Mouse (Mus musculus) olfactory bulb, adult 2 months (tissue): ENCODE results near the gene Banf2.

Source experiments
- CTCF ChIP-seq: fragments of 200-500 bp; IDR thresholded peaks from 2 replicates; pipeline ENCODE4 v1.5.1; 2012; ENCODE audit warnings: low read depth, mild to moderate bottlenecking, low read length, moderate library complexity; ENCODE audit not compliant: insufficient read depth
- POLR2A ChIP-seq: fragments of 200-500 bp; IDR thresholded peaks from 2 replicates; pipeline ENCODE4 v1.6.1; 2012; ENCODE audit warnings: mild to moderate bottlenecking, low read depth, low read length, moderate library complexity; ENCODE audit not compliant: insufficient read depth

DNA sequence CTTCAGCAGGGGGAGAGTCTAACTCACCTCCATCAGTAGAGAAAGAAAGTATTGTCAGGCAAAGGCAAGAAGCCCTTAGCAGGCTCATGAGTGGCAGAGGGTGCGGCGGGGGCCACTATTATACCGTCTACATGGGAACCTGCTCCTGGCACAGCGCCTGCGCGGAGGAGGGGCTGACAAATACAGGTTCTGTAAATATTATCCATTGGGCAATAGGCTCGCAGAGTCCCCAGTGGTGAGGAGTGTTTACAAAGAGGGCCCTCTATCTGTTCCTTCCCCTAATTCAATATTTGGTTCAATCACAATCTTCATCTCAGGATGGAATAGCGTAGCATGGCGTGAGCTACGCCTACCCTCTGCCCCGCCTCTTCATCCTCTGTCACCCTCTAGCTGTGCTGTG lies 18.8 kb upstream of the Banf2 start:
- TF ChIP-seq CTCF = no peak
- no peak for TF ChIP-seq POLR2A
